Mouse (Mus musculus): ENCODE data around the gene Rictor. TPM values are rescaled to one million over a fixed set of nuclear protein-coding genes. Genes with fewer than 3 reads are reported as not detected.

The Rictor gene
- total RNA-seq (2022) = 10 to 100 TPM; 24.4 to 40.5 (median 28.9) TPM

- DNase-seq = peak; percentile 53
Observed at GRCm38 (mm10) chr15:6707936-6708525, at the start of gene Rictor. Gene Rictor, plus strand, starts transcription at chr15:6708379.

GRCm38 (mm10) chr15:6661951-6662350 lies 46.2 kb upstream of the Rictor start:
- no peak for DNase-seq

- no peak for DNase-seq
Observed at GRCm38 (mm10) chr15:6663991-6664390, 44.2 kb upstream of the Rictor start.

- no peak for DNase-seq
Observed at GRCm38 (mm10) chr15:6666072-6666471, 42.1 kb upstream of the Rictor start.

GRCm38 (mm10) chr15:6668793-6669437 lies 39.3 kb upstream of the Rictor start:
- DNase-seq = no peak

- DNase-seq = no peak
Observed at GRCm38 (mm10) chr15:6678479-6678878, 29.7 kb upstream of the Rictor start.

GRCm38 (mm10) chr15:6702164-6702563 lies 6.0 kb upstream of the Rictor start:
- no peak for DNase-seq

- DNase-seq = no peak
Observed at GRCm38 (mm10) chr15:6705351-6705901, 2.8 kb upstream of the Rictor start.

- peak; percentile 51 for DNase-seq
Observed at GRCm38 (mm10) chr15:6707551-6707935, 636 bp upstream of the Rictor start.

- DNase-seq = peak; percentile 24
Observed at GRCm38 (mm10) chr15:6708526-6709441, 605 bp downstream of the Rictor start.

- no peak for DNase-seq
Observed at GRCm38 (mm10) chr15:6709618-6710017, 1.4 kb downstream of the Rictor start.

- DNase-seq = no peak
Observed at GRCm38 (mm10) chr15:6710341-6710740, 2.2 kb downstream of the Rictor start.

GRCm38 (mm10) chr15:6711226-6711625 lies 3.0 kb downstream of the Rictor start:
- DNase-seq = no peak

GRCm38 (mm10) chr15:6714819-6715218 lies 6.6 kb downstream of the Rictor start:
- DNase-seq = no peak

- DNase-seq = no peak
Observed at GRCm38 (mm10) chr15:6715237-6715636, 7.1 kb downstream of the Rictor start.

- no peak for DNase-seq
Observed at GRCm38 (mm10) chr15:6721385-6721784, 13.2 kb downstream of the Rictor start.

- DNase-seq = no peak
Observed at GRCm38 (mm10) chr15:6721802-6722201, 13.6 kb downstream of the Rictor start.

GRCm38 (mm10) chr15:6722405-6723176 lies 14.4 kb downstream of the Rictor start:
- DNase-seq = no peak

- DNase-seq = no peak
Observed at GRCm38 (mm10) chr15:6723338-6723737, 15.2 kb downstream of the Rictor start.

- DNase-seq = no peak
Observed at GRCm38 (mm10) chr15:6724442-6724841, 16.3 kb downstream of the Rictor start.

GRCm38 (mm10) chr15:6726130-6726808 lies 18.1 kb downstream of the Rictor start:
- DNase-seq = no peak

- DNase-seq = peak; percentile 9
Observed at GRCm38 (mm10) chr15:6733076-6733475, 24.9 kb downstream of the Rictor start.

Measured in adrenal gland, adult 8-10 months (tissue).